Mouse (Mus musculus): Measurements from ENCODE around the gene Spata31d1c. TPM values are rescaled to one million over a fixed set of nuclear protein-coding genes. Genes with fewer than 3 reads are reported as not detected.

Gene Spata31d1c
- not detected in 2 replicates for polyA plus RNA-seq (2014; fragmentation: Nextera tagmentation; extraction: Ambion mirVana)

DNA sequence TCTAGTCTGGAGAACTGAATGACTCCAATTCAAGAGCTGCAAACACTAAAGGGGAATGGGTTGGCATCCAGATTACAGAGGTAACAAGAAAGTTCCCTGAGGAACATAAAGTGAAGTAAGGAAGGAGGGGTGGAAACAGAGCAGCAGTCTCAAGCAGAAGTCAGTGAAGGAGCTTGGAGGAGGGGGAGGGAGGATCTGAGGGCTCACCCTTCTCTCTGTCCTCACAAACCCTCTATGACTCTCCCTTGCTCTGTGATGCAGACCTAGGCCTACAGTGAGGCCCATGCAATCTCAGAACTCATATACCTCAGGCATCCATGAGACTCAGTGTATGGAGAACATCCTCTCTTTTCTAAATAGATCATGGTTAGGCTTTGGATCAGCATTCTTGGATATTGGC is at the start of gene Spata31d1c:
Gene Spata31d1c, plus strand, starts transcription at position 301 of the 400 bp plus-strand sequence.
- no peak within 1 kb of the TSS for H3K9ac ChIP-seq (ENCODE audit: low read length)
- no peak within 1 kb of the TSS for H3K4me2 ChIP-seq (ENCODE audit: low read length)
- no peaks in the 10 kb centered on the region for H3K9me3 ChIP-seq (ENCODE audit: control insufficient read depth, low read length)
- H3K27ac ChIP-seq (replicated peaks in 1 of 2; ENCODE audit: control insufficient read depth in 1 of 2, insufficient read depth in 1 of 2, low read depth in 2 of 2, low read length in 2 of 2), result no peak within 1 kb of the TSS
- H3K4me1 ChIP-seq (ENCODE audit: control insufficient read depth in 2 of 2, insufficient read depth in 2 of 2, low read length in 2 of 2), result no peaks in the 10 kb centered on the region
- no peak within 1 kb of the TSS for H3K4me3 ChIP-seq (ENCODE audit: control insufficient read depth in 1 of 2, insufficient read depth in 1 of 2, low read depth in 1 of 2, low read length in 2 of 2)
- no peaks in the 10 kb centered on the region for H3K36me3 ChIP-seq (ENCODE audit: control insufficient read depth, insufficient read depth, low read length)
- ATAC-seq (ENCODE audit: insufficient number of reproducible peaks, insufficient read depth, low FRiP score, low read depth), result no peak
- no peaks in the 10 kb centered on the region for H3K27me3 ChIP-seq (ENCODE audit: control insufficient read depth, insufficient read depth, low read length)

DNA sequence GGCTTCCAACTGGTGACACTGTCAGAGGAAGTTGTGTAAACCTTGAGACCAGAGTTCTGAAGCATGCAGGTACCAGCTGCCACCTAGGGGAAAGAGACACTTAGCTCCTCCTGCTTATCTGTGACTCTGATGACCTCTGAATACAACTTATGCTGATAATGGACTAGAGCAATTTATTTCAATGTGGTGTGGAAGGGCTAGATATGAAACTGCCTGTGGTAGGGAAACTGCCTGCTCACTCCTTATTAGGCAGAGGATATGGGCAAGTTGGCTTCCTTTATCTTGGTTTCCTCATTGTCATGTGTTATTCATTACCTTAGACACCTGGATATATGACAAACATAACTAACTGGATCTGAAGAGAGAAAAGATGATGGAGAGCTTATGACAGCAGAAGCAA is 44.0 kb upstream of the Spata31d1c start:
- Histone ChIP-seq H3K9me3 (ENCODE audit: control insufficient read depth, low read length) (no peaks in the 10 kb centered on the region; the same call in 1 of the 2 replicates), H3K4me1 (ENCODE audit: control insufficient read depth in 2 of 2, insufficient read depth in 2 of 2, low read length in 2 of 2) (no peaks in the 10 kb centered on the region), H3K27ac (replicated peaks in 1 of 2; ENCODE audit: control insufficient read depth in 1 of 2, insufficient read depth in 1 of 2, low read depth in 2 of 2, low read length in 2 of 2) (no peak overlapping the region), H3K27me3 (ENCODE audit: control insufficient read depth, insufficient read depth, low read length) (no peaks in the 10 kb centered on the region), H3K36me3 (ENCODE audit: control insufficient read depth, insufficient read depth, low read length) (no peaks in the 10 kb centered on the region), H3K4me3 (ENCODE audit: control insufficient read depth in 1 of 2, insufficient read depth in 1 of 2, low read depth in 1 of 2, low read length in 2 of 2) (no peak overlapping the region), H3K9ac (ENCODE audit: low read length) (no peak overlapping the region), H3K4me2 (ENCODE audit: low read length) (no peak overlapping the region)
- ATAC-seq (ENCODE audit: insufficient number of reproducible peaks, insufficient read depth, low FRiP score, low read depth), result no peak

DNA sequence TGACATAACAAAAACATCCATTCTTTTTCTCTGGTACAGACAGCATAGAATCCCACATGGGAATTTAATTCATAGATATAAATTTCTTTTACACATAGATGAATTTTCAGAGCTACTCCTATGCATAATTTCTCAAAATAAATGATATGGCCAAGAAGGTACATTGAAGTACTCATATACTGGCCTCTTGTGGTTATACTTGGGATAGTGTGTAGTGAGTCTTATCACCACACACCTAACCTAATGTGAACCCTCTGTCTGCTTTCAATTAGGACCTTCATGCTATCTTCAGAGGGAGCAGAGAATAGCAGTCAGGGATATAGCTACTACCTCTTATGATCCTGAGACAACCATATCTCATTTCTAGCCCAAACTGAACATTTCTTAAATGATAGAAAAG is 27.4 kb upstream of the Spata31d1c start:
- ATAC-seq (ENCODE audit: insufficient number of reproducible peaks, insufficient read depth, low FRiP score, low read depth), result no peak
- no peaks in the 10 kb centered on the region for H3K9me3 ChIP-seq (ENCODE audit: control insufficient read depth, low read length)

DNA sequence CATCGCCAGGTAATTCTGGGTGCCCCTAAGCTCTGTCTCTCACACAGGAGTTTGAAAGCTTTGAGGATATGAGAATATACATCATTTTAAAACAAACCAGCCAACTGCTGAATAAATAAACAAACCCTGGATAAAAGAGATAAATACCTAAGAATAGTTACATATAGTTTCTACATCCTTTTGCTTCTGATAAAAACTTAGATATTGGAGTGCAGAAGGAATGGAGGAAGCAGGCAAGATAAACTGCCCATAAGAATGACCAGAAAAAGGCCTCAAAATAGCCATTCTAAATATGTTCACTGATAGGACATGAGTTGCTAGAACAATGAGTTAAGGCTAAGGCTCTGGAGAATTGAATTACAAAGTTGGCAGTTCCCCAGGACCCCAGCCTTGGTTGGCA is 26.1 kb upstream of the Spata31d1c start:
- H3K27ac ChIP-seq (replicated peaks in 1 of 2; ENCODE audit: control insufficient read depth in 1 of 2, insufficient read depth in 1 of 2, low read depth in 2 of 2, low read length in 2 of 2), result no peak overlapping the region
- no peaks in the 10 kb centered on the region for H3K4me1 ChIP-seq (ENCODE audit: control insufficient read depth in 2 of 2, insufficient read depth in 2 of 2, low read length in 2 of 2)
- WGBS, result 76% methylated on average over 1 of the region's 1 CpGs
- no peaks in the 10 kb centered on the region for H3K27me3 ChIP-seq (ENCODE audit: control insufficient read depth, insufficient read depth, low read length)
- no peak overlapping the region for H3K9ac ChIP-seq (ENCODE audit: low read length)
- no peak for ATAC-seq (ENCODE audit: insufficient number of reproducible peaks, insufficient read depth, low FRiP score, low read depth)
- no peak overlapping the region for H3K4me3 ChIP-seq (ENCODE audit: control insufficient read depth in 1 of 2, insufficient read depth in 1 of 2, low read depth in 1 of 2, low read length in 2 of 2)
- no peak overlapping the region for H3K4me2 ChIP-seq (ENCODE audit: low read length)
- H3K36me3 ChIP-seq (ENCODE audit: control insufficient read depth, insufficient read depth, low read length), result no peaks in the 10 kb centered on the region
- H3K9me3 ChIP-seq (ENCODE audit: control insufficient read depth, low read length), result no peaks in the 10 kb centered on the region

More for the DNA sequence above, 27.4 kb upstream of the Spata31d1c start:
- no peaks in the 10 kb centered on the region for H3K27me3 ChIP-seq (ENCODE audit: control insufficient read depth, insufficient read depth, low read length)
- no peak overlapping the region for H3K4me3 ChIP-seq (ENCODE audit: control insufficient read depth in 1 of 2, insufficient read depth in 1 of 2, low read depth in 1 of 2, low read length in 2 of 2)
- no peak overlapping the region for H3K27ac ChIP-seq (replicated peaks in 1 of 2; ENCODE audit: control insufficient read depth in 1 of 2, insufficient read depth in 1 of 2, low read depth in 2 of 2, low read length in 2 of 2)
- H3K4me1 ChIP-seq (ENCODE audit: control insufficient read depth in 2 of 2, insufficient read depth in 2 of 2, low read length in 2 of 2), result no peaks in the 10 kb centered on the region
- no peak overlapping the region for H3K9ac ChIP-seq (ENCODE audit: low read length)
- H3K36me3 ChIP-seq (ENCODE audit: control insufficient read depth, insufficient read depth, low read length), result no peaks in the 10 kb centered on the region
- H3K4me2 ChIP-seq (ENCODE audit: low read length), result no peak overlapping the region

DNA sequence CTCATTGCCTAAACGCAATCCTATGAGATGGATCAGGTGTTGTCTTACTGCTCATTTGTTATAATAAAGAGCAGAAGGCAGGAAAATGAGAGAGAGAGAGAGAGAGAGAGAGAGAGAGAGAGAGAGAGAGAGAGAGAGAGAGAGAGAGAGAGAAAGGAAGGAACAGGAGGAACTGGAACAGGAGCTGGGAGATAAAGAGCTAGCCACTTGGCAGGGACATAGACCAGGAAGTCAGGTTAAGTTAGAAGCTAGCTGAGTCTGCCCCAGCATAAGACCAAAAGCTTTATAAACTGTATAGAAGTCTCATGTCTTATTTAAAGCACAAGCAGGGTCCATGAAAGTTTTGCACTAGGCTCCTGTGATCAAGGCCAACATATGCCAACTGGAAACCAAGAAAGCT is 24.9 kb upstream of the Spata31d1c start:
- 50% methylated on average over 1 of the region's 1 CpGs for WGBS
- no peaks in the 10 kb centered on the region for H3K4me1 ChIP-seq (ENCODE audit: control insufficient read depth in 2 of 2, insufficient read depth in 2 of 2, low read length in 2 of 2)
- no peaks in the 10 kb centered on the region for H3K9me3 ChIP-seq (ENCODE audit: control insufficient read depth, low read length)
- H3K27ac ChIP-seq (replicated peaks in 1 of 2; ENCODE audit: control insufficient read depth in 1 of 2, insufficient read depth in 1 of 2, low read depth in 2 of 2, low read length in 2 of 2), result no peak overlapping the region
- ATAC-seq (ENCODE audit: insufficient number of reproducible peaks, insufficient read depth, low FRiP score, low read depth), result no peak
- H3K4me2 ChIP-seq (ENCODE audit: low read length), result no peak overlapping the region
- H3K4me3 ChIP-seq (ENCODE audit: control insufficient read depth in 1 of 2, insufficient read depth in 1 of 2, low read depth in 1 of 2, low read length in 2 of 2), result no peak overlapping the region
- no peaks in the 10 kb centered on the region for H3K36me3 ChIP-seq (ENCODE audit: control insufficient read depth, insufficient read depth, low read length)
- no peaks in the 10 kb centered on the region for H3K27me3 ChIP-seq (ENCODE audit: control insufficient read depth, insufficient read depth, low read length)
- no peak overlapping the region for H3K9ac ChIP-seq (ENCODE audit: low read length)

DNA sequence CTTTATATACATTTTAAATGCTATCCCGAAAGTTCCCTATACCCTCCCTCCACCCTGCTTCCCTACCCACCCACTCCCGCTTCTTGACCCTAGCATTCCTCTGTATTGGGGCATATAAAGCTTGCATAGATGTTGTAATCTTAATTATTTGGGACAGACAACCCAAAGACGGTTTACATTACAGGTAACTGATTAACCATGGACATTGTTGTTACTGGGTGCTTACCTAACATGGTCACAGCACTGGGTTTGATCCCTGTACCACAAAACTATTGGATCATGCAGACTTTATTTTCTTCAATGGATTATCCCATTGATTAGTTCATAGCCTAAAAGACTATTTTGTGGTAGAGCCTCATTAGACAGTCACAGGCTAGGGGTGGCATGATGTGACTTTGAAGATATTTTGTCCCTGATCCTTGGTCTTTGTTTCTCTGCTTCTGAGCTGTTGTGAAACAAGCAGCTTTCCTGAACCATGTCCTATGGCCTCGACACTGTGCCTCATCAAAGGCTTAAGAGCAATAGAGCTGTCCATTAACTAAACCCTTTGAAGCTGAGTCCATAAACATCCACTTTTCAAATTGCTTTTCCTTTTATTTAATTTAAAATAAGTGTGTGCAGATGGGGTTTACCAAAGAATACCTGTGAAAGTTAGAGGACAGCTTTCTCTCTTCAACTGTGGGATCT is 21.7 kb upstream of the Spata31d1c start:
- 61% methylated on average over 4 of the region's 4 CpGs for WGBS
- H3K9ac ChIP-seq (ENCODE audit: low read length), result no peak overlapping the region

DNA sequence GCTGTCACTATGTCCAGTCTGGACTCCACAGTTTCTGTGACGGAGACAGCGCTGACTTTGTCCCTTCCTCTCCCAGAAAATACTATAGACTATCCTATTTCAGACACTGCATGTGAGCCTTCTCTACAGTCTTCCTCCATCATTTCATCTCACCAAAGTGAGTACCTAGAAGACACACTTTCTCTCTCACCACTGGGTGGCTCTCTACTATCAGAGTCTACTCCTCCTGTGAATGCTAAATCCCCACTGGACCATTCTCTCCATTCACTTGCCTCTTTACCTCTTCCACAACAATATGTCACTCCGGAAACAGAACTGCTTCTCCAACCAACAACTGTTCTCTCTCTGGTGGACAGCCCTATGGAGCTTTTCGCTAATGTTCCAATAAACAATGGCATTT is 2.2 kb downstream of the Spata31d1c start:
- H3K9me3 ChIP-seq (ENCODE audit: control insufficient read depth, low read length), result no peaks in the 10 kb centered on the region
- no peaks in the 10 kb centered on the region for H3K4me1 ChIP-seq (ENCODE audit: control insufficient read depth in 2 of 2, insufficient read depth in 2 of 2, low read length in 2 of 2)
- no peak overlapping the region for H3K4me2 ChIP-seq (ENCODE audit: low read length)
- no peak for ATAC-seq (ENCODE audit: insufficient number of reproducible peaks, insufficient read depth, low FRiP score, low read depth)
- H3K27me3 ChIP-seq (ENCODE audit: control insufficient read depth, insufficient read depth, low read length), result no peaks in the 10 kb centered on the region
- 51% methylated on average over 4 of the region's 4 CpGs for WGBS
- H3K36me3 ChIP-seq (ENCODE audit: control insufficient read depth, insufficient read depth, low read length), result no peaks in the 10 kb centered on the region
- no peak overlapping the region for H3K27ac ChIP-seq (replicated peaks in 1 of 2; ENCODE audit: control insufficient read depth in 1 of 2, insufficient read depth in 1 of 2, low read depth in 2 of 2, low read length in 2 of 2)
- H3K4me3 ChIP-seq (ENCODE audit: control insufficient read depth in 1 of 2, insufficient read depth in 1 of 2, low read depth in 1 of 2, low read length in 2 of 2), result no peak overlapping the region
- no peak overlapping the region for H3K9ac ChIP-seq (ENCODE audit: low read length)

More for the DNA sequence above, 21.7 kb upstream of the Spata31d1c start:
- Histone ChIP-seq H3K27ac (replicated peaks in 1 of 2; ENCODE audit: control insufficient read depth in 1 of 2, insufficient read depth in 1 of 2, low read depth in 2 of 2, low read length in 2 of 2) (no peak overlapping the region), H3K9me3 (ENCODE audit: control insufficient read depth, low read length) (no peaks in the 10 kb centered on the region), H3K4me1 (ENCODE audit: control insufficient read depth in 2 of 2, insufficient read depth in 2 of 2, low read length in 2 of 2) (no peaks in the 10 kb centered on the region), H3K4me2 (ENCODE audit: low read length) (no peak overlapping the region), H3K4me3 (ENCODE audit: control insufficient read depth in 1 of 2, insufficient read depth in 1 of 2, low read depth in 1 of 2, low read length in 2 of 2) (no peak overlapping the region), H3K27me3 (ENCODE audit: control insufficient read depth, insufficient read depth, low read length) (no peaks in the 10 kb centered on the region), H3K36me3 (ENCODE audit: control insufficient read depth, insufficient read depth, low read length) (no peaks in the 10 kb centered on the region)
- no peak for ATAC-seq (ENCODE audit: insufficient number of reproducible peaks, insufficient read depth, low FRiP score, low read depth)

DNA sequence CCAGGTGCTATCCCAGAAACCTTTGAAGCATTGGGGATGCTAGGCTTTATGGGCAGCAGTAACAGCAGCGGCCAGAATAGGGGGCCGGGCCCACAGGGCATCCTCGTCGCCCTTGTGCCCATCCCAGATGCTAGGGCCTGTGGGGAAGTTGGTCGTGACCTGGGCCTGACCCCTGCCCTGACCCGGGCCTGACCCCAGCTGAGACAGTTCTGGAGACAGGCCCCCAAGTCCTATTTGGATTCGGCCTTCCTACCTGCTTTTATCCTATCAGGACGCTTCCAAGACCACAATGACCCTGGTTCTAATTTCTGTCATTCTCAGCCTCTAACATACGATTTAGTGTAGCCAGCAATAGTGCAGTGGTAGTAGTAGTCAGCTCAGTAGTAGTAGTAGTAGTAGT is 19.8 kb downstream of the Spata31d1c start, which contains the start of gene Prss47:
Gene Prss47, minus strand, starts transcription at position 101 of the 400 bp plus-strand sequence.
- WGBS, result 76% methylated on average over 9 of the region's 9 CpGs
- H3K27me3 ChIP-seq (ENCODE audit: control insufficient read depth, insufficient read depth, low read length), result no peaks in the 10 kb centered on the region

More for the DNA sequence above, 19.8 kb downstream of the Spata31d1c start, which contains the start of gene Prss47:
- ATAC-seq (ENCODE audit: insufficient number of reproducible peaks, insufficient read depth, low FRiP score, low read depth), result no peak
- H3K9me3 ChIP-seq (ENCODE audit: control insufficient read depth, low read length), result peaks cover 3% of the 10 kb centered on the region; the same call in 1 of the 2 replicates
- H3K4me3 ChIP-seq (ENCODE audit: control insufficient read depth in 1 of 2, insufficient read depth in 1 of 2, low read depth in 1 of 2, low read length in 2 of 2), result no peak within 1 kb of the TSS
- no peak within 1 kb of the TSS for H3K27ac ChIP-seq (replicated peaks in 1 of 2; ENCODE audit: control insufficient read depth in 1 of 2, insufficient read depth in 1 of 2, low read depth in 2 of 2, low read length in 2 of 2)
- no peak within 1 kb of the TSS for H3K9ac ChIP-seq (ENCODE audit: low read length)
- H3K4me2 ChIP-seq (ENCODE audit: low read length), result no peak within 1 kb of the TSS
- H3K36me3 ChIP-seq (ENCODE audit: control insufficient read depth, insufficient read depth, low read length), result no peaks in the 10 kb centered on the region
- no peaks in the 10 kb centered on the region for H3K4me1 ChIP-seq (ENCODE audit: control insufficient read depth in 2 of 2, insufficient read depth in 2 of 2, low read length in 2 of 2)
